Mouse (Mus musculus) stomach, embryonic 14.5 days (tissue): ENCODE measurements around the gene Gm20605. TPM values are rescaled to one million over a fixed set of nuclear protein-coding genes. Genes with fewer than 3 reads are reported as not detected.

ENCODE experiments used
- ATAC-seq: fragments of 200-750 bp; cut with Nextera tagmentation; 2 replicates; pipeline ENCODE4 v1.8.0; 2017; ENCODE audit warnings: low read depth, moderate TSS enrichment; ENCODE audit not compliant: insufficient number of reproducible peaks, insufficient read depth, low FRiP score
- H3K27ac ChIP-seq: fragments of 300-500 bp; sonication (generic); 2 replicates; pipeline ENCODE4 v1.5.1; 2014; ENCODE audit warnings: mild to moderate bottlenecking, low read length, moderate library complexity, mixed read lengths
- H3K27me3 ChIP-seq: fragments of 300-500 bp; sonication (generic); 2 replicates; pipeline ENCODE4 v1.6.1; 2014; ENCODE audit warnings: low read length, control low read depth, mixed read lengths; ENCODE audit not compliant: control insufficient read depth, insufficient read depth
- H3K36me3 ChIP-seq: fragments of 300-500 bp; sonication (generic); 2 replicates; pipeline ENCODE4 v1.6.1; 2014; ENCODE audit warnings: mild to moderate bottlenecking, control low read depth, low read length, moderate library complexity, mixed read lengths; ENCODE audit not compliant: control insufficient read depth, insufficient read depth
- H3K4me1 ChIP-seq: fragments of 300-500 bp; sonication (generic); 2 replicates; pipeline ENCODE4 v1.6.1; 2014; ENCODE audit warnings: low read length, control low read depth, mixed read lengths; ENCODE audit not compliant: control insufficient read depth, insufficient read depth
- H3K4me2 ChIP-seq: fragments of 300-500 bp; sonication (generic); replicated peaks from 2 replicates; pipeline ENCODE4 v1.6.1; 2014; ENCODE audit warnings: low read depth, low read length, control low read depth
- H3K4me3 ChIP-seq: fragments of 300-500 bp; sonication (generic); 2 replicates; pipeline ENCODE4 v1.5.1; 2014; ENCODE audit warnings: low read depth, low read length, control low read depth
- H3K9ac ChIP-seq: fragments of 300-500 bp; sonication (generic); replicated peaks from 2 replicates; pipeline ENCODE4 v1.6.1; 2014; ENCODE audit warnings: low read depth, mild to moderate bottlenecking, control low read depth, low read length, moderate library complexity, mixed read lengths
- H3K9me3 ChIP-seq: fragments of 300-500 bp; sonication (generic); 2 replicates; pipeline ENCODE4 v1.6.1; 2016; ENCODE audit warnings: low read depth, low read length, control low read depth; ENCODE audit not compliant: control insufficient read depth
- WGBS: fragments of 180-500 bp; shearing (Covaris S2); extraction: QIAGEN DNeasy Blood & Tissue Kit; methylation state at CpG from one replicate; pipeline ENCODE4 v1.1.7; 2014; 5-methylcytosine and 5-hydroxymethylcytosine counted together
- polyA plus RNA-seq: library from polyadenylated mRNA; unstranded; fragments of >200 nt; fragmentation: Nextera tagmentation; extraction: Ambion mirVana; gene quantifications from 2 replicates; pipeline ENCODE4 v1.2.1, GENCODE M21; 2014

The Gm20605 gene
- polyA plus RNA-seq, 1 experiment from 2014 or later, result 10.7 TPM

GRCm38 (mm10) chr5:137668971-137669370 is 40.0 kb downstream of the Gm20605 start:
- ATAC-seq, result no peak
- Histone ChIP-seq H3K4me3 (no peak overlapping the region), H3K9me3 (no peaks in the 10 kb centered on the region), H3K9ac (no peak overlapping the region), H3K4me2 (0 out of 2 replicates have a peak overlapping the region, but pooled peaks have one; percentile 8), H3K27me3 (no peaks in the 10 kb centered on the region), H3K4me1 (peaks cover 29% of the 10 kb centered on the region), H3K36me3 (peaks cover 11% of the 10 kb centered on the region; the same call in 1 of the 2 replicates), H3K27ac (no peak overlapping the region)
- WGBS, result 66% methylated on average over 10 of the region's 10 CpGs

GRCm38 (mm10) chr5:137670240-137670639 is 41.3 kb downstream of the Gm20605 start:
- Histone ChIP-seq H3K4me2 (no peak overlapping the region), H3K4me3 (no peak overlapping the region), H3K9me3 (no peaks in the 10 kb centered on the region), H3K4me1 (peaks cover 29% of the 10 kb centered on the region), H3K9ac (no peak overlapping the region), H3K36me3 (peaks cover 9% of the 10 kb centered on the region; the same call in 1 of the 2 replicates), H3K27ac (no peak overlapping the region; the same call in 1 of the 2 replicates), H3K27me3 (no peaks in the 10 kb centered on the region)
- WGBS, result 95% methylated on average over 1 of the region's 1 CpGs
- ATAC-seq, result no peak

- 6% methylated on average over 9 of the region's 9 CpGs for WGBS
- no peaks in the 10 kb centered on the region for H3K27me3 ChIP-seq
- H3K4me2 ChIP-seq, result no peak overlapping the region; the same call in 1 of the 2 replicates
- peaks cover 5% of the 10 kb centered on the region; the same call in 1 of the 2 replicates for H3K36me3 ChIP-seq
- peak; percentile 69; the same call in 1 of the 2 replicates for ATAC-seq
- peaks cover 29% of the 10 kb centered on the region for H3K4me1 ChIP-seq
- H3K4me3 ChIP-seq, result no peak overlapping the region
- H3K27ac ChIP-seq, result peak overlapping the region; percentile 80
- H3K9ac ChIP-seq, result no peak overlapping the region
- H3K9me3 ChIP-seq, result no peaks in the 10 kb centered on the region
Measured at GRCm38 (mm10) chr5:137671443-137672240, 42.7 kb downstream of the Gm20605 start.

- H3K27me3 ChIP-seq, result no peaks in the 10 kb centered on the region
- H3K4me3 ChIP-seq, result no peak overlapping the region
- no peak overlapping the region for H3K9ac ChIP-seq
- WGBS, result 80% methylated on average over 5 of the region's 5 CpGs
- no peaks in the 10 kb centered on the region for H3K36me3 ChIP-seq
- H3K4me1 ChIP-seq, result peaks cover 29% of the 10 kb centered on the region
- H3K4me2 ChIP-seq, result no peak overlapping the region; the same call in 1 of the 2 replicates
- H3K9me3 ChIP-seq, result no peaks in the 10 kb centered on the region
- H3K27ac ChIP-seq, result peak overlapping the region; percentile 80; the same call in 1 of the 2 replicates
- ATAC-seq, result no peak
Measured at GRCm38 (mm10) chr5:137672361-137672760, 43.4 kb downstream of the Gm20605 start.

GRCm38 (mm10) chr5:137673015-137673414 is 44.0 kb downstream of the Gm20605 start:
- H3K27ac ChIP-seq, result no peak overlapping the region; the same call in 1 of the 2 replicates
- no peak overlapping the region for H3K4me3 ChIP-seq
- ATAC-seq, result no peak
- peaks cover 29% of the 10 kb centered on the region for H3K4me1 ChIP-seq
- H3K27me3 ChIP-seq, result no peaks in the 10 kb centered on the region
- H3K36me3 ChIP-seq, result no peaks in the 10 kb centered on the region
- H3K4me2 ChIP-seq, result no peak overlapping the region
- 74% methylated on average over 6 of the region's 6 CpGs for WGBS
- no peaks in the 10 kb centered on the region for H3K9me3 ChIP-seq
- no peak overlapping the region for H3K9ac ChIP-seq

- Histone ChIP-seq H3K4me3 (no peak overlapping the region), H3K27ac (no peak overlapping the region), H3K4me2 (no peak overlapping the region), H3K9ac (no peak overlapping the region), H3K36me3 (no peaks in the 10 kb centered on the region), H3K9me3 (no peaks in the 10 kb centered on the region), H3K27me3 (no peaks in the 10 kb centered on the region), H3K4me1 (peaks cover 29% of the 10 kb centered on the region)
- WGBS, result 92% methylated on average over 8 of the region's 8 CpGs
- no peak for ATAC-seq
Measured at GRCm38 (mm10) chr5:137674786-137675185, 45.8 kb downstream of the Gm20605 start.

- Histone ChIP-seq H3K27me3 (no peaks in the 10 kb centered on the region), H3K4me3 (no peak overlapping the region), H3K4me2 (no peak overlapping the region), H3K36me3 (no peaks in the 10 kb centered on the region), H3K27ac (no peak overlapping the region), H3K9ac (no peak overlapping the region), H3K4me1 (peaks cover 5% of the 10 kb centered on the region; the same call in 1 of the 2 replicates), H3K9me3 (no peaks in the 10 kb centered on the region)
- WGBS, result 92% methylated on average over 8 of the region's 8 CpGs
- ATAC-seq, result no peak
Measured at GRCm38 (mm10) chr5:137677859-137678258, 48.9 kb downstream of the Gm20605 start.

- no peak overlapping the region for H3K4me3 ChIP-seq
- H3K4me2 ChIP-seq, result no peak overlapping the region
- no peaks in the 10 kb centered on the region for H3K27me3 ChIP-seq
- ATAC-seq, result no peak
- H3K27ac ChIP-seq, result no peak overlapping the region
- no peaks in the 10 kb centered on the region for H3K9me3 ChIP-seq
- H3K9ac ChIP-seq, result no peak overlapping the region
- WGBS, result 83% methylated on average over 3 of the region's 3 CpGs
- no peaks in the 10 kb centered on the region for H3K36me3 ChIP-seq
- peaks cover 6% of the 10 kb centered on the region for H3K4me1 ChIP-seq
Measured at GRCm38 (mm10) chr5:137678736-137679135, 49.8 kb downstream of the Gm20605 start.
